Mouse (Mus musculus) megakaryocyte, embryonic 14.5 days (primary cell): Measurements from ENCODE around the gene Eml6.

Source experiments
- FLI1 ChIP-seq: IDR thresholded peaks from 2 replicates; pipeline ENCODE4 v1.6.1; 2012; ENCODE audit warnings: low read length, inconsistent platforms, mixed read lengths
- GATA1 ChIP-seq: IDR thresholded peaks from 3 replicates; pipeline ENCODE4 v1.6.1; 2012; ENCODE audit warnings: mixed read lengths, low read length, inconsistent platforms, borderline replicate concordance

DNA sequence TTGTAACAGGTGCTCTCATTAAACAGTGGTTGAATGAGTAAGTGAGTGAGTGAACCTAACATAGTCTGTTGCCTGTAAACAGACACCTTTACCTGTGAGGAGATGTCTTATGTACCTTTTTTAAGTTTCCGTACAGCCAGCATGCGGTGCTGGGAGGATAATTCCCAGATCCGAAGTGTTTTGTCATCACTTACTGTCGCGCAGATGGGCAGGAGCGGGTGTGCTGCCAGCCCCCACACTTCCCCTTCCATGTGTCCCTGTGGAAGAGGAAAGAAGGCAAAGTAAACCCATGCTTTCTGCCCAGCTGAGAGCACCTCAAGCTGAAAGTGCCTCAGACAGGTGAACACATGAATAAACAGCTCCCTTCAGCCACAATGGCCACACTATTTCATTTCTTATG lies 230.7 kb downstream of the Eml6 start:
- TF ChIP-seq FLI1 (no peak), GATA1 (no peak)
